Mouse (Mus musculus): ENCODE measurements around the gene Rap1b. TPM values are rescaled to one million over a fixed set of nuclear protein-coding genes. Genes with fewer than 3 reads are reported as not detected.

Rap1b gene
- total RNA-seq, 2 experiments from 2014 or later: 59.7 to 61.2 TPM

- no peak overlapping the region for H3K27ac ChIP-seq
- H3K4me3 ChIP-seq: no peak overlapping the region
- DNase-seq (ENCODE audit: extremely low spot score in 1 of 2, low spot score in 2 of 2): no peak
- TF ChIP-seq CTCF (IDR thresholded peaks at IDR 0.05): no peak
- intact Hi-C loops (cut with DNase I): no loop called here
Observed at GRCm38 (mm10) chr10:117835453-117835852, 10.4 kb downstream of the Rap1b start.

DNA sequence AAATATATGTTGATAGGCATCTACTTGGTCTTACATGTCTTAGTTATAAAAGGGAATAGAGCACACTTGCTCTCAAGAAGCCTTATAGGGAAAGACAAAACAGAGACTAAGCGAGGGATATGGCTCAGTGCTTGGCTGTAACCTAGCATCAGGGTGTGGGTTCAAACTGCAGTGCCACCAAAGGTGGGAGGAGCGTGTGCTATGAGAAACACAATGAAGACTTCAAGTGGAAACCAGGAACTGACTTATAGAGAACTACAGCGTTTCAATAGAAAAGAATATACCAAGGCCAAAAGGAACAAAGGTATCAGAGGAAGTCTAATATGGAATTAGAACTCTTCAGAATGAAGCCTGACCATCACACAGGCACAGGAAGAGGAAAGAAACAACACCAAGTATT, 15.0 kb downstream of the Rap1b start:
- no peak overlapping the region for H3K4me3 ChIP-seq
- DNase-seq (ENCODE audit: extremely low spot score in 1 of 2, low spot score in 2 of 2): no peak
- intact Hi-C loops (cut with DNase I): no loop called here
- no peak overlapping the region for H3K27ac ChIP-seq
- TF ChIP-seq CTCF (IDR thresholded peaks at IDR 0.05): no peak

DNA sequence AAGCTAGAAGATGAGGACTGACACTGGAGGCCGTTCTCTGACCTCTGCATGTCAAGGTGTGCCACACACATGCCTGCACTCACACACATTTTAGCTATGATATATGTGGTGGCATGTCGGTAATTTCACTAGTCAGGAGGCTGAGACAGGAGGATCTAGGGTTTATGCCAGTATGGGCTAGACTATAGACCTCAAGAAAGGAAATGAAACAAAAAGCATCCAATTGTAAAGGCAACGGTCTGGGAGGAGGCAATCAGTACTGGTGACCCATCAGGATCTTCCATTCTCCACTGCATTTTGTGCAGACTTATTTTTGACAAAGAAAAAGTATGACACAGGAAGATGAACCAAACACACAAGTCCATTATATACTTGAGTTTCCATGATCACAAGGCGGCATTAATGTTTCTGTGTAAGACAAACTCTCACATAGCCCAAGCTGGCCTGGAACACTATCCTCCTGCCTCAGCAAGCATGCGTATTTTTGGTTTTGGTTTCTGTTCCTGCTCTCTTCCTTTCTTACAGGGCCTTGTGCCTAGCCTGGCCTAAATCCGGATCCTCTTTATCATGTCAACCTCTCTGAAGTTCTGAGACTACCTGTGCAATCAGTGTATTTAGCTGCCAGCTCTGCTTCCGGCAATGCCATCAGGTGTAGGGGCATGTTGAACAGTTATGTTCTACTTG, 16.2 kb downstream of the Rap1b start:
- H3K27ac ChIP-seq: no peak overlapping the region
- H3K4me3 ChIP-seq: no peak overlapping the region
- no peak for TF ChIP-seq CTCF (IDR thresholded peaks at IDR 0.05)
- DNase-seq (ENCODE audit: extremely low spot score in 1 of 2, low spot score in 2 of 2): no peak
- intact Hi-C loops (cut with DNase I): no loop called here

- Histone ChIP-seq H3K4me3 (no peak overlapping the region), H3K27ac (no peak overlapping the region)
- TF ChIP-seq CTCF (IDR thresholded peaks at IDR 0.05): no peak
- intact Hi-C loops (cut with DNase I): no loop called here
- no peak for DNase-seq (ENCODE audit: extremely low spot score in 1 of 2, low spot score in 2 of 2)
Observed at GRCm38 (mm10) chr10:117829022-117829421, 16.8 kb downstream of the Rap1b start.

- TF ChIP-seq CTCF (IDR thresholded peaks at IDR 0.05): no peak
- intact Hi-C loops (cut with DNase I): no loop called here
- Histone ChIP-seq H3K27ac (no peak overlapping the region), H3K4me3 (no peak overlapping the region)
- DNase-seq (ENCODE audit: extremely low spot score in 1 of 2, low spot score in 2 of 2): no peak
Observed at GRCm38 (mm10) chr10:117828536-117828935, 17.3 kb downstream of the Rap1b start.

- TF ChIP-seq CTCF (IDR thresholded peaks at IDR 0.05): no peak
- intact Hi-C loops (cut with DNase I): no loop called here
- no peak for DNase-seq (ENCODE audit: extremely low spot score in 1 of 2, low spot score in 2 of 2)
- Histone ChIP-seq H3K27ac (no peak overlapping the region), H3K4me3 (no peak overlapping the region)
Observed at GRCm38 (mm10) chr10:117824647-117825046, 21.2 kb downstream of the Rap1b start.

- DNase-seq (ENCODE audit: extremely low spot score in 1 of 2, low spot score in 2 of 2): no peak
- H3K27ac ChIP-seq: no peak overlapping the region
- no peak overlapping the region for H3K4me3 ChIP-seq
- peak; percentile 37 for TF ChIP-seq CTCF (IDR thresholded peaks at IDR 0.05)
- intact Hi-C loops (cut with DNase I): no loop called here
Observed at GRCm38 (mm10) chr10:117824139-117824538, 21.7 kb downstream of the Rap1b start.

DNA sequence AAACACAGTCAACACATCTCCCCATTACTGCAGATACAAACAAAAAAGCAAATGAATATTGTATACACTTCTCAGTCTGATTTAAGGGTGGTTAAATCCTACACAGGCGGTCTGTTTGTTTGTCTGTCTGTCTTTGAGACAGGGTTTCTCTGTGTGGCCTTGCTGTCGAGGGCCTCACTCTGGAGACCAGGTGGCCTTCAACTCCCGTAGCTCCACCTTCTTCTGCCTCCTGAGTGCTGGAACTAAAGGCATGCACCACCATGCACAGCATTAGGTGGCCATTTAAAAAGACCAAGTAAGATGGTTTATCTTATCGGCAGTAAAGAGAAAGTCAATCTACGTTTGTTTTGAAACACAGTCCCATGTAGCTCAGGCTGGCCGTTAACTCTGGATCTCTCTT, 22.5 kb downstream of the Rap1b start:
- TF ChIP-seq CTCF (IDR thresholded peaks at IDR 0.05): no peak
- no peak for DNase-seq (ENCODE audit: extremely low spot score in 1 of 2, low spot score in 2 of 2)
- Histone ChIP-seq H3K27ac (no peak overlapping the region), H3K4me3 (no peak overlapping the region)
- intact Hi-C loops (cut with DNase I): no loop called here

- intact Hi-C loops (cut with DNase I): loop anchor here (2.0 kb wide), 1 partner anchor 26 kb away; the partner anchor contains the start of gene Nup107
- no peak overlapping the region for H3K27ac ChIP-seq
- no peak for DNase-seq (ENCODE audit: extremely low spot score in 1 of 2, low spot score in 2 of 2)
- TF ChIP-seq CTCF (IDR thresholded peaks at IDR 0.05): no peak
- no peak overlapping the region for H3K4me3 ChIP-seq
Observed at GRCm38 (mm10) chr10:117818600-117818999, 27.2 kb downstream of the Rap1b start.

DNA sequence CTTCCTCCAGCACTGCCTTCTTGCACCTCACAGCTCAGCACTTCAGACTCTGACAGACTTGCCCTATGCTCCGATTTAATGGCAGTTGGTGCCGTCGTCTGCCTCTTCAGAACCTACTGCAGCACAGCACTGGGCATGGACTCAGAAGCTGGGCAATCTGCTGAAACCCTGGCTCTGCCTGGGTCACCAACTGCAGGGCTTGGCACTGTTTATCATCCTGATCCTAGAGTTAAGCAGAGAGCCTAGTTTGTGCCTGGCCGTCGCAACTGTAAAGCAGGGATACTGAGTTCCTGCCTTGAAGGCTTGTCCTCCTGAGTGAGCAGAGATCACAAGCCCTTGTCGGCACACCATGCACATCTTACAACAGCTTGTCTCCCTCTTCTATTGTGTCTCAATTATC, 29.1 kb downstream of the Rap1b start:
- no peak overlapping the region for H3K27ac ChIP-seq
- no peak overlapping the region for H3K4me3 ChIP-seq
- intact Hi-C loops (cut with DNase I): no loop called here
- no peak for DNase-seq (ENCODE audit: extremely low spot score in 1 of 2, low spot score in 2 of 2)
- TF ChIP-seq CTCF (IDR thresholded peaks at IDR 0.05): no peak

DNA sequence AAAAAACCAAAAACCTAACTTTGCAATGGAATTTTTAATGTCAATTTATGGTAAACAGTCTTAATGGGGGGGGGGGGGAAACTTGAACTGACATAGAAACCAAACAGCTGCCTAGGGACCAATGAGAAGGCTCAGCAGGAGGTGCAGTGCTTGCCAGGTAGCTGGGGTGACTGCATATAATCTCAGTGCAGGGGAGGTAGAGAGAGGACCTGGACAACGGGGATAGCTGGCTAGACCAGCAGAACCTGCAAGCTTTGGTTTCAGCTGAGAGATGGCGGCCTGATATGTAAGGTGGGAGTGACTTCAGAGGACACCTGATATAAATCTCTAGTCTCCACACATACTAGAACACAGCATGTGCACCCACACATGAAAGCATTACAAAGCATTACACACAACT, 33.3 kb downstream of the Rap1b start:
- TF ChIP-seq CTCF (IDR thresholded peaks at IDR 0.05): no peak
- intact Hi-C loops (cut with DNase I): no loop called here
- no peak for DNase-seq (ENCODE audit: extremely low spot score in 1 of 2, low spot score in 2 of 2)
- Histone ChIP-seq H3K27ac (no peak overlapping the region), H3K4me3 (no peak overlapping the region)

- H3K27ac ChIP-seq: no peak overlapping the region
- intact Hi-C loops (cut with DNase I): no loop called here
- DNase-seq (ENCODE audit: extremely low spot score in 1 of 2, low spot score in 2 of 2): no peak
- H3K4me3 ChIP-seq: no peak overlapping the region
- no peak for TF ChIP-seq CTCF (IDR thresholded peaks at IDR 0.05)
Observed at GRCm38 (mm10) chr10:117811555-117811954, 34.3 kb downstream of the Rap1b start.

DNA sequence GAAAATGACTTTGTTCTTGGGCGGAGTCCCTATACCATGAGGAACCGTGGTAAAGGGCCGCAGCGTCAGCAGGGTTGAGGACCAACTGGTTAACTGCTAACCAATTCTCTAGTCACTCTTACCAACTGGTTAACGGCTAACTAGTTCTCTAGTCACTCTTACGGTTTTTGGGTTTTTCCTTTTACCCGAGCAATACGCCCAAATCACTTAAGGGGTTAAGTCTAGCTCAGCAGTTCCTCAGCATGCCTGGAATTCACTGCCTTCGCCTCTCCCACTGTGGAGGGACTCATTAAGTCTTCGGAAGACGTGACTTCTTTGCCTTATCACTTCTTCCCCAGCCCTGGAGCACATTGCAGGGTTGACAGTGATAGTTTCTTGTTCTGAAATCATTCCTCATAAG, 35.3 kb downstream of the Rap1b start:
- H3K27ac ChIP-seq: no peak overlapping the region
- DNase-seq (ENCODE audit: extremely low spot score in 1 of 2, low spot score in 2 of 2): no peak
- no peak for TF ChIP-seq CTCF (IDR thresholded peaks at IDR 0.05)
- intact Hi-C loops (cut with DNase I): no loop called here
- no peak overlapping the region for H3K4me3 ChIP-seq
